Mouse (Mus musculus) left cerebral cortex, postnatal 10 days (tissue): ENCODE data around the gene Rgmb. TPM values are rescaled to one million over a fixed set of nuclear protein-coding genes. Genes with fewer than 3 reads are reported as not detected.

Source experiments
- DNase-seq, 2 experiments: peaks; one replicate each; pipeline ENCODE4 v3.0.0; 2021 to 2022; ENCODE audit warnings: low spot score in 2 of 2, mixed read lengths in 1 of 2; ENCODE audit errors: extremely low spot score in 1 of 2
- intact Hi-C: fragments of 180-260 bp; cut with DNase I; formaldehyde crosslinking; loops from one replicate; pipeline ENCODE4 v1.15.1; 2025
- total RNA-seq, 2 experiments: library from RNA; stranded (reverse); gene quantifications; 2 replicates each; pipeline ENCODE4 v1.2.3; 2021

The Rgmb gene
- total RNA-seq, 2 experiments from 2014 or later, result 68.6 to 77.6 TPM

- intact Hi-C loops, result loop anchor here (5.0 kb wide), 1 partner anchor 1113 kb away; no protein-coding TSS in a partner anchor
- peak in 1 of 2 experiments; percentile 33 for DNase-seq
Measured at GRCm38 (mm10) chr17:15804008-15804812, 26.6 kb downstream of the Rgmb start.

- intact Hi-C loops, result no loop called here
- DNase-seq, result no peak
Measured at GRCm38 (mm10) chr17:15799195-15799793, 31.5 kb downstream of the Rgmb start.

- intact Hi-C loops, result no loop called here
- no peak for DNase-seq
Measured at GRCm38 (mm10) chr17:15790716-15791115, 40.1 kb downstream of the Rgmb start.

- intact Hi-C loops, result loop anchor here (5.0 kb wide), 3 partner anchors 880 to 1140 kb away; no protein-coding TSS in a partner anchor
- peak in 1 of 2 experiments; percentile 25 for DNase-seq
Measured at GRCm38 (mm10) chr17:15787036-15787435, 43.8 kb downstream of the Rgmb start.

- DNase-seq, result peak in 1 of 2 experiments; percentile 22
- intact Hi-C loops, result no loop called here
Measured at GRCm38 (mm10) chr17:15777979-15778378, 52.9 kb downstream of the Rgmb start.

- no peak for DNase-seq
- intact Hi-C loops, result no loop called here
Measured at GRCm38 (mm10) chr17:15776349-15776748, 54.5 kb downstream of the Rgmb start.

- DNase-seq, result no peak
- intact Hi-C loops, result no loop called here
Measured at GRCm38 (mm10) chr17:15774565-15775215, 56.1 kb downstream of the Rgmb start.

GRCm38 (mm10) chr17:15773956-15774355, 56.9 kb downstream of the Rgmb start:
- intact Hi-C loops, result no loop called here
- DNase-seq, result no peak

GRCm38 (mm10) chr17:15769081-15769724, 61.6 kb downstream of the Rgmb start:
- intact Hi-C loops, result no loop called here

GRCm38 (mm10) chr17:15761191-15761590, 69.6 kb downstream of the Rgmb start:
- intact Hi-C loops, result no loop called here
- no peak for DNase-seq

More at GRCm38 (mm10) chr17:15769081-15769724, 61.6 kb downstream of the Rgmb start:
- no peak for DNase-seq

Other genes with a start within 250 kb of the Rgmb start
- 10 to 100 TPM; 18.8 to 23.3 TPM for gene Chd1, start 126.1 kb downstream of the Rgmb start, total RNA-seq